Mouse (Mus musculus) CH12.LX (cell line): Measurements from ENCODE around the gene Slc38a10.

Experiments
- CHD2 ChIP-seq: IDR thresholded peaks from 2 replicates; pipeline ENCODE4 v1.6.1; 2011; ENCODE audit warnings: low read length, improper control_type of control experiment
- CTCF ChIP-seq, 2 experiments: IDR thresholded peaks in 1 of 2; conservative IDR thresholded peaks in 1 of 2; 2 replicates each; pipeline ENCODE4 v1.5.1; 2011 to 2012; ENCODE audit warnings: low read depth in 2 of 2, low read length in 2 of 2, improper control_type of control experiment in 1 of 2, inconsistent platforms in 1 of 2, mild to moderate bottlenecking in 1 of 2, moderate library complexity in 1 of 2
- E2F4 ChIP-seq: IDR thresholded peaks from 2 replicates; pipeline ENCODE4 v1.6.1; 2011; ENCODE audit warnings: low read depth, low read length, improper control_type of control experiment; ENCODE audit not compliant: insufficient replicate concordance
- EP300 ChIP-seq: IDR thresholded peaks from 2 replicates; pipeline ENCODE4 v1.6.1; 2011; ENCODE audit warnings: low read length, improper control_type of control experiment
- GABPA ChIP-seq: IDR thresholded peaks from 2 replicates; pipeline ENCODE4 v1.6.1; 2012; ENCODE audit warnings: low read depth, low read length, improper control_type of control experiment, inconsistent platforms; ENCODE audit not compliant: insufficient replicate concordance
- JUN ChIP-seq: IDR thresholded peaks from 2 replicates; pipeline ENCODE4 v1.6.1; 2011; ENCODE audit warnings: low read depth, mild to moderate bottlenecking, low read length, improper control_type of control experiment, moderate library complexity; ENCODE audit not compliant: insufficient read depth
- MAX ChIP-seq: IDR thresholded peaks from 2 replicates; pipeline ENCODE4 v1.6.1; 2011; ENCODE audit warnings: low read length, improper control_type of control experiment
- MXI1 ChIP-seq: IDR thresholded peaks from 2 replicates; pipeline ENCODE4 v1.6.1; 2011; ENCODE audit warnings: mild to moderate bottlenecking, low read depth, low read length, improper control_type of control experiment
- MYC ChIP-seq: IDR thresholded peaks from 2 replicates; pipeline ENCODE4 v1.6.1; 2011; ENCODE audit warnings: low read depth, mild to moderate bottlenecking, improper control_type of control experiment, low read length
- POLR2A ChIP-seq: IDR thresholded peaks from 2 replicates; pipeline ENCODE4 v1.6.1; 2011; ENCODE audit warnings: low read depth, mild to moderate bottlenecking, improper control_type of control experiment, low read length
- RAD21 ChIP-seq: IDR thresholded peaks from 2 replicates; pipeline ENCODE4 v1.6.1; 2011; ENCODE audit warnings: low read depth, mild to moderate bottlenecking, low read length, improper control_type of control experiment, moderate library complexity
- TCF12 ChIP-seq: IDR thresholded peaks from 2 replicates; pipeline ENCODE4 v1.6.1; 2014; ENCODE audit warnings: low read depth, mild to moderate bottlenecking, inconsistent platforms, low read length, improper control_type of control experiment
- ZNF384 ChIP-seq: IDR thresholded peaks from 2 replicates; pipeline ENCODE4 v1.6.1; 2012; ENCODE audit warnings: low read depth, low read length, improper control_type of control experiment, inconsistent platforms

GRCm38 (mm10) chr11:120158828-120159227, 7.7 kb upstream of the Slc38a10 start:
- TF ChIP-seq POLR2A (no peak), EP300 (no peak), GABPA (no peak), JUN (no peak), TCF12 (no peak), MXI1 (no peak), ZNF384 (no peak), MAX (no peak), MYC (no peak), RAD21 (no peak), CHD2 (no peak), CTCF (conservative IDR thresholded peaks at IDR 0.05 in 1 of 2, IDR thresholded peaks at IDR 0.05 in 1 of 2; ENCODE audit: low read depth in 2 of 2, low read length in 2 of 2) (no peak), E2F4 (no peak)
